Mouse (Mus musculus) stomach, embryonic 16.5 days (tissue): ENCODE measurements at regions not wholly inside any gene's neighbourhood (a gene's known extent, or its start where the extent isn't known, plus 50 kb on each side); places are given as distances from the start of the nearest gene placed in this dataset.

Source experiments
- ATAC-seq: fragments of 200-750 bp; cut with Nextera tagmentation; 2 replicates; pipeline ENCODE4 v1.8.0; 2017; ENCODE audit warnings: moderate number of reproducible peaks, moderate TSS enrichment; ENCODE audit not compliant: insufficient read depth, low FRiP score
- H3K27ac ChIP-seq: fragments of 300-500 bp; sonication (generic); 2 replicates; pipeline ENCODE4 v1.5.1; 2014; ENCODE audit warnings: low read length
- H3K27me3 ChIP-seq: fragments of 300-500 bp; sonication (generic); 2 replicates; pipeline ENCODE4 v1.6.1; 2014; ENCODE audit warnings: low read length, control low read depth, mixed read lengths; ENCODE audit not compliant: control insufficient read depth, insufficient read depth
- H3K36me3 ChIP-seq: fragments of 300-500 bp; sonication (generic); 2 replicates; pipeline ENCODE4 v1.6.1; 2014; ENCODE audit warnings: low read length; ENCODE audit not compliant: control insufficient read depth, insufficient read depth
- H3K4me1 ChIP-seq: fragments of 300-500 bp; sonication (generic); 2 replicates; pipeline ENCODE4 v1.6.1; 2014; ENCODE audit warnings: low read length, control low read depth, mixed read lengths; ENCODE audit not compliant: control insufficient read depth, insufficient read depth
- H3K4me2 ChIP-seq: fragments of 300-500 bp; sonication (generic); 2 replicates; pipeline ENCODE4 v1.6.1; 2014; ENCODE audit warnings: low read depth, low read length, mixed read lengths
- H3K4me3 ChIP-seq: fragments of 300-500 bp; sonication (generic); replicated peaks from 2 replicates; pipeline ENCODE4 v1.5.1; 2014; ENCODE audit warnings: mild to moderate bottlenecking, low read length
- H3K9ac ChIP-seq: fragments of 300-500 bp; sonication (generic); 2 replicates; pipeline ENCODE4 v1.6.1; 2014; ENCODE audit warnings: low read length
- H3K9me3 ChIP-seq: fragments of 300-500 bp; sonication (generic); replicated peaks from 2 replicates; pipeline ENCODE4 v1.6.1; 2016; ENCODE audit warnings: low read length, control low read depth; ENCODE audit not compliant: control insufficient read depth
- WGBS: fragments of 180-500 bp; shearing (Covaris S2); extraction: QIAGEN DNeasy Blood & Tissue Kit; methylation state at CpG from one replicate; pipeline ENCODE4 v1.1.7; 2014; 5-methylcytosine and 5-hydroxymethylcytosine counted together

- peak overlapping the region; percentile 95 for H3K27ac ChIP-seq
- H3K9ac ChIP-seq, result peak overlapping the region; percentile 85
- peak; percentile 93 for ATAC-seq
- no peaks in the 10 kb centered on the region for H3K27me3 ChIP-seq
- peaks cover 8% of the 10 kb centered on the region; the same call in 1 of the 2 replicates for H3K4me1 ChIP-seq
- 0 out of 2 replicates have a peak, but pooled peaks cover under 1% of the 10 kb centered on the region for H3K9me3 ChIP-seq
- 2% methylated on average over 35 of the region's 35 CpGs for WGBS
- H3K36me3 ChIP-seq, result no peaks in the 10 kb centered on the region
- H3K4me2 ChIP-seq, result peak overlapping the region; percentile 85
- H3K4me3 ChIP-seq, result peak overlapping the region; percentile 68
Measured at GRCm38 (mm10) chr15:37135590-37136164, 128.1 kb upstream of the Zfp706 start.

- WGBS, result 20% methylated on average over 20 of the region's 20 CpGs
- Histone ChIP-seq H3K4me1 (peaks cover 8% of the 10 kb centered on the region; the same call in 1 of the 2 replicates), H3K9ac (peak overlapping the region; percentile 85), H3K27ac (peak overlapping the region; percentile 95), H3K4me3 (peak overlapping the region; percentile 68), H3K36me3 (no peaks in the 10 kb centered on the region), H3K27me3 (no peaks in the 10 kb centered on the region), H3K4me2 (peak overlapping the region; percentile 85), H3K9me3 (peaks cover 5% of the 10 kb centered on the region; the same call in 1 of the 2 replicates)
- no peak for ATAC-seq
Measured at GRCm38 (mm10) chr15:37134913-37135589, 127.5 kb upstream of the Zfp706 start.

- Histone ChIP-seq H3K27ac (0 out of 2 replicates have a peak overlapping the region, but pooled peaks have one; percentile 95), H3K4me1 (peaks cover 8% of the 10 kb centered on the region; the same call in 1 of the 2 replicates), H3K27me3 (no peaks in the 10 kb centered on the region), H3K4me2 (peak overlapping the region; percentile 85; the same call in 1 of the 2 replicates), H3K4me3 (no peak overlapping the region), H3K36me3 (no peaks in the 10 kb centered on the region), H3K9ac (no peak overlapping the region), H3K9me3 (peaks cover 5% of the 10 kb centered on the region; the same call in 1 of the 2 replicates)
- ATAC-seq, result no peak
- 35% methylated on average over 4 of the region's 4 CpGs for WGBS
Measured at GRCm38 (mm10) chr15:37134386-37134785, 126.8 kb upstream of the Zfp706 start.

DNA sequence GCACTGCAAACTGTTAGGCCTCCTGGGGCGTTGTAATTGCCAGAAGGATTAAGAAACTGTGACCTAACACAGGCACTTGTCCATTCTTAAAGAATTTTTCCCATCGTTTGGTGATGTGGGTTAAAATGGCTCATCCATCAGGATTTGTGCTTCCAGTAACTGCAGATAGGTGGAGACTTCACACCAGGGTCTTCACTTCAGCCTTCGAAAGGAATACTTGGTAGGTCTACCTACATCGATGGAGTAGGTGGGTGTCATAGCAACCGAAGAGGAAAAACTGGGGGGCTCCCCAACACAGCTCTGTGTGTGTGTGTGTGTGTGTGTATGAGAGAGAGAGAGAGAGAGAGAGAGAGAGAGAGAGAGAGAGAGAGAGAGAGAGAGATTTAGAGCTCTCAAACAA lies 126.3 kb upstream of the Zfp706 start:
- no peak for ATAC-seq
- WGBS, result 43% methylated on average over 5 of the region's 5 CpGs

DNA sequence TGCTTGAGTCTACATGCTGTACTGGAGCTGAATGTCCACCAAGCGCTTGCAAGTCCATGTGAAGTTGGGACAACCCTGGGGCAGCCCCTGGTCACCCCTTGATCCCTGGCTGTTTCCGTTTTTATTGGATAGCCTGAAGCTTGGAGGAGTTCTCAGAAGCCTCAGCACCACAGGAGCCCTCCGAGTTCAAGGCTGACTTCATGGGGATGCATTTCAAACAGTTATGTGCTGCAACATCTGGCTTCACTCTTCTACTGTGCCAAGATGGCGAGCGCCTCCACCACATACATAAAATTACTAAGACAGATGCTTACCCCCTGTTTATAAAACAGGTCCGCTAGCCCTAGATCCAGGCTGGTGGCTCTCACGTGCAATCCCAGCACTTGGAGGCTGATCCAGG lies 120.1 kb upstream of the Zfp706 start:
- Histone ChIP-seq H3K36me3 (no peaks in the 10 kb centered on the region), H3K4me2 (no peak overlapping the region), H3K4me1 (0 out of 2 replicates have a peak, but pooled peaks cover 2% of the 10 kb centered on the region), H3K9me3 (peaks cover 5% of the 10 kb centered on the region; the same call in 1 of the 2 replicates), H3K27ac (no peak overlapping the region), H3K27me3 (no peaks in the 10 kb centered on the region), H3K4me3 (no peak overlapping the region), H3K9ac (no peak overlapping the region)
- no peak for ATAC-seq
- WGBS, result 70% methylated on average over 7 of the region's 7 CpGs

More for the DNA sequence above, 126.3 kb upstream of the Zfp706 start:
- no peaks in the 10 kb centered on the region for H3K36me3 ChIP-seq
- no peak overlapping the region for H3K4me2 ChIP-seq
- no peak overlapping the region for H3K9ac ChIP-seq
- no peaks in the 10 kb centered on the region for H3K27me3 ChIP-seq
- no peak overlapping the region for H3K27ac ChIP-seq
- peaks cover 8% of the 10 kb centered on the region; the same call in 1 of the 2 replicates for H3K4me1 ChIP-seq
- H3K9me3 ChIP-seq, result peaks cover 5% of the 10 kb centered on the region; the same call in 1 of the 2 replicates
- H3K4me3 ChIP-seq, result no peak overlapping the region

DNA sequence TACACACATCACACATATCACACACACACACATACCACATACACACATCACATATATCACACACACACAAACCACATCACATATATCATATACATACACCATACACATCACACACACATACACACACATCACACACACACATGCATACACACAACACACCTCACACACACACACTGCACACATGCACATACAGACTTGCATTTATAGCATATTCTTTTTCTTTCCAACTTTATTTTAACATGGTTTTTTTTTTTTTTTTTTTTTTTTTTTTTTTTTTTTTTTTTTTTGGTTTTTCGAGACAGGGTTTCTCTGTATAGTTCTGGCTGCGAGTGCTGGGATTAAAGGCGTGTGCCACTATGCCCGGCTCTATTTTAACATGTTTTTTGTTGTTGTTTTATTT lies 119.6 kb upstream of the Zfp706 start:
- H3K9ac ChIP-seq, result no peak overlapping the region
- WGBS, result 91% methylated on average over 4 of the region's 4 CpGs
- ATAC-seq, result no peak
- H3K27me3 ChIP-seq, result no peaks in the 10 kb centered on the region
- no peak overlapping the region for H3K27ac ChIP-seq
- no peak overlapping the region for H3K4me3 ChIP-seq
- 0 out of 2 replicates have a peak, but pooled peaks cover 2% of the 10 kb centered on the region for H3K4me1 ChIP-seq
- peaks cover 5% of the 10 kb centered on the region; the same call in 1 of the 2 replicates for H3K9me3 ChIP-seq
- no peak overlapping the region for H3K4me2 ChIP-seq
- H3K36me3 ChIP-seq, result no peaks in the 10 kb centered on the region

DNA sequence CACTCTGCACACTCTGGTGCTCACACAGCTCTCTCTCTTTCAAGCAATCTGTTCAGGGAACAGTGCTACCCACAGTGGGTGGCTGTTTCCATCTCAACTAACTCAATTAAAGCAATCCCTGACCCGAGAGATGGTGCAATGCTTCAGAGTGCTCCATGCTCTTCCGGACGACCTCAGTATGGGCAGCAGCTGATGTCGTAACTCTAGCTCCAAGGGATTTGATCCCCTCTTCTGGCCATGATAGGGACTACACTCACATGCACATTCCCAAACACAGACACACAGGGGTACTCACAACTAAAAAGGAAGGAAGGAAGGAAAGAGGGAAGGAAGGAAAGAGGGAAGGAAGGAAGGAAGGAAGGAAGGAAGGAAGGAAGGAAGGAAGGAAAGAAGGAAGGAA lies 118.2 kb upstream of the Zfp706 start:
- H3K9ac ChIP-seq, result no peak overlapping the region
- H3K36me3 ChIP-seq, result no peaks in the 10 kb centered on the region
- no peak for ATAC-seq
- no peaks in the 10 kb centered on the region for H3K27me3 ChIP-seq
- no peak overlapping the region for H3K27ac ChIP-seq
- H3K9me3 ChIP-seq, result peaks cover 5% of the 10 kb centered on the region; the same call in 1 of the 2 replicates
- no peak overlapping the region for H3K4me3 ChIP-seq
- 0 out of 2 replicates have a peak, but pooled peaks cover 7% of the 10 kb centered on the region for H3K4me1 ChIP-seq
- H3K4me2 ChIP-seq, result no peak overlapping the region
- 82% methylated on average over 4 of the region's 4 CpGs for WGBS

DNA sequence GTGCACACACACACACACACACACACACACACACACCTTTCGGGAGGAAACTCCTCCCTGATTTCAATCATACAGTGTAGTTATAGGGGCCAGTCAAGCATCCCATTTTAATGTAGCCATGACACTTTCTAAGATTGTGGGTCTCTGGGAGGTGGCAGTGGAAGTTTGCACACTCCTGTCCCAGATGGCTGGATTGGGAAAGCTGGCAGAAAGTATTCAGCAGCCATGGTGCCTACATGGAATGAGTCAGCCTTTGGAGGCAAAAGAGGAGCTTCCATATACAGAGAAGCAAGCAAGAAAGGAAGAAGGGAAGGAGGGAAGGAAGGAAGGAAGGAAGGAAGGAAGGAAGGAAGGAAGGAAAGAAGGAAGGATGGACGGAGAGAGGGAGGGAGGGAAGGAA lies 117.4 kb upstream of the Zfp706 start:
- 0 out of 2 replicates have a peak, but pooled peaks cover 7% of the 10 kb centered on the region for H3K4me1 ChIP-seq
- 92% methylated on average over 2 of the region's 2 CpGs for WGBS
- no peaks in the 10 kb centered on the region for H3K27me3 ChIP-seq
- no peak overlapping the region for H3K9ac ChIP-seq
- ATAC-seq, result no peak
- H3K4me3 ChIP-seq, result no peak overlapping the region
- no peak overlapping the region for H3K27ac ChIP-seq
- H3K4me2 ChIP-seq, result no peak overlapping the region
- H3K9me3 ChIP-seq, result no peaks in the 10 kb centered on the region
- no peaks in the 10 kb centered on the region for H3K36me3 ChIP-seq

- Histone ChIP-seq H3K4me2 (no peak overlapping the region), H3K4me3 (no peak overlapping the region), H3K9ac (no peak overlapping the region; the same call in 1 of the 2 replicates)
Measured at GRCm38 (mm10) chr15:37124299-37124698, 116.7 kb upstream of the Zfp706 start.

More at GRCm38 (mm10) chr15:37124299-37124698, 116.7 kb upstream of the Zfp706 start:
- Histone ChIP-seq H3K4me1 (0 out of 2 replicates have a peak, but pooled peaks cover 7% of the 10 kb centered on the region), H3K36me3 (no peaks in the 10 kb centered on the region), H3K27ac (no peak overlapping the region), H3K9me3 (no peaks in the 10 kb centered on the region), H3K27me3 (no peaks in the 10 kb centered on the region)
- no peak for ATAC-seq
- WGBS, result 73% methylated on average over 7 of the region's 7 CpGs
